Mouse (Mus musculus) retina, adult 2 months (tissue): ENCODE results near the gene Snap25.

Source experiments
- DNase-seq: peaks from one replicate; pipeline ENCODE4 v3.0.0-alpha.2; 2012; ENCODE audit warnings: low read depth, low spot score

The Snap25 gene

DNA sequence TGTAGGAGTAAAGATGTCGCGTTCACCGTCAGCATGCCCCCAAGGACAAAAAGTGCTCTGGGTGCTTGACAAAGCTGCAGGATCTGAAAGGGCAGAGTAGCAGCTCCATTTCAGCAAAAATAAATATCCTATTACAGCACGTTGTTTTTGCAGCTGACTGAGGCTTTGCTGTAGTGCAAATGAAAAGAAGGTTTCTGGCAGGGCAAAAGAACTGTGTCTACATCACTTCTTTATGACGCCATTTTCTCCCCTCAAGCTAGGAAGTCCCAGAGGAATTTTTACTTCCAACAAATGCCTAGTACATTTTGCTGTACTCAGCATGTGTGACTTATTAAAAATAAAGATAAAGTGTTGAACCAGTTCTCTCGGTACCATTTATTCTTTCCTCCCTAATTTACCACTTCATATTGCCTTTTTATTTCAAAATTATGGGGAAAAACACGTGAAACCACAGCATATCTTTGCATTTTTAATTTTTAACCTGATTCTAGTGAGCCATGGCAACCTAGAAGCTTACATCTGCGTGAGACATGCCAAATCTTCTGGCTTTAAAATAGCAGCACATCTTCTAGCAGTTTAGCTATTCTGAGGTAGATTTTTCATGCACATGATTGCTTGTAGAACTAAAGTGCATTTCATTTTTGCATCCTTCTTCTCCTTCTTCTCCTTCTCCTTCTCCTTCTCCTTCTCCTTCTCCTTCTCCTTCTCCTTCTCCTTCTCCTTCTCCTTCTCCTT is 94.9 kb downstream of the Snap25 start:
- DNase-seq = no peak

- no peak for DNase-seq
Measured at GRCm38 (mm10) chr2:136811331-136811730, 98.1 kb downstream of the Snap25 start.

DNA sequence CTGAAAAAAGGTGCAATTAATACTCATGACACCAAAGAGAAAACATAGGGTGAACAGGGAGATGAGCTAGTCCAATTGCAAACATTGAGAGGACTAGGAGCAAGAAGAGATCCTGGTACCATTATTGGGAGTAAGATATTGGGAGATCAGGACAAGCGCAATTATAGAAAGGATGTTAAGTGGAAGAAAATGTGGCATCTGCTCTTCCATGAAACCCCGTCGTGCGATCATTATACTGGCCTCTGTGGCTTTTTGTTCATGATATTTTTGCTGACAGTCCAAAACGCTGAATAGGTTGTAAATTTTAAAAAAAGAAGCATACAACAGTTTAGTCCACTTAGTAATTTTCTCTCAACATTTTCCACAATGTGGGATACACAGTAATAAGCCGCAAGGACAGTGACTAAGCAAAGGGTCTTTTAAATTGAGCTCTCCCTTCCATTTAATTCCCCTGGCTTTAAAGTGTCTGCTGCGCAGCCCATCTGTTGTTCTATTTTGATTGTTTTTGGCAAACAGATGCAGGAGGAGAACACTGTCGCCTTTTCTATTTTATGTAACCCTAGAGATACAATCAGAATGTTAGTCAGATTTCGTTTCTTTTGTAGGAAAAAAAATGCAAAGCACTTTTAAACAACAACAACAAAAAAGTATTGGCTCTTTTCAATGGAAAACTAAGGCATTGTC is 103.6 kb downstream of the Snap25 start:
- DNase-seq = no peak

GRCm38 (mm10) chr2:136823751-136824716 is 110.8 kb downstream of the Snap25 start:
- DNase-seq = no peak

GRCm38 (mm10) chr2:136827612-136828011 is 114.4 kb downstream of the Snap25 start:
- no peak for DNase-seq
